ENCODE assay signal across 11 mouse cellular contexts in genomic region chr17:45601325-45601724, GRCm38 (mm10). TPM values are rescaled to one million over a fixed set of nuclear protein-coding genes. Genes with fewer than 3 reads are reported as not detected.
DNase-seq lines count a peak whose midpoint lies in the region; ATAC-seq lines count a peak whose summit lies in the region.
"Had no signal": no experiment of that assay in that cellular context is flagged by ENCODE, and none has a peak within 500 bp of the region (broad histone marks: within the 10 kb centered on the region; RNA-seq: fewer than 3 reads in every experiment).

No protein-coding gene starts in this region.

- H3K27ac ChIP-seq in heart, embryonic 13.5 days (replicated peaks), result no peak overlapping the region; the same call in 1 of the 2 replicates
- no peak overlapping the region for H3K27ac ChIP-seq in midbrain, embryonic 13.5 days
- no peak overlapping the region for H3K27ac ChIP-seq in midbrain, embryonic 16.5 days (ENCODE audit: low read length)
- H3K27ac ChIP-seq in stomach, embryonic 16.5 days (ENCODE audit: low read length), result no peak overlapping the region

- peaks cover 45% of the 10 kb centered on the region for H3K4me1 ChIP-seq in heart, embryonic 13.5 days
- H3K4me1 ChIP-seq in midbrain, embryonic 13.5 days (replicated peaks), result peaks cover 31% of the 10 kb centered on the region
- H3K4me1 ChIP-seq in midbrain, embryonic 16.5 days (ENCODE audit: control insufficient read depth, insufficient read depth, low read length), result peaks cover 5% of the 10 kb centered on the region
- peaks cover 37% of the 10 kb centered on the region for H3K4me1 ChIP-seq in stomach, embryonic 16.5 days (ENCODE audit: control insufficient read depth, insufficient read depth, low read length)

- H3K27me3 ChIP-seq in heart, embryonic 13.5 days (replicated peaks), result peaks cover 20% of the 10 kb centered on the region
- H3K27me3 ChIP-seq in midbrain, embryonic 13.5 days, result peaks cover 35% of the 10 kb centered on the region
- peaks cover 9% of the 10 kb centered on the region for H3K27me3 ChIP-seq in midbrain, embryonic 16.5 days (ENCODE audit: control insufficient read depth, insufficient read depth, low read depth, low read length)
- H3K27me3 ChIP-seq in stomach, embryonic 16.5 days (ENCODE audit: control insufficient read depth, insufficient read depth, low read length), result 0 out of 2 replicates have a peak, but pooled peaks cover 3% of the 10 kb centered on the region

- no peaks in the 10 kb centered on the region for H3K36me3 ChIP-seq in heart, embryonic 13.5 days
- no peaks in the 10 kb centered on the region for H3K36me3 ChIP-seq in midbrain, embryonic 13.5 days
- no peaks in the 10 kb centered on the region for H3K36me3 ChIP-seq in midbrain, embryonic 16.5 days (ENCODE audit: control insufficient read depth, insufficient read depth, low read length)
- H3K36me3 ChIP-seq in stomach, embryonic 16.5 days (ENCODE audit: control insufficient read depth, insufficient read depth, low read length), result no peaks in the 10 kb centered on the region

- no peak for DNase-seq in heart, postnatal 4 days
- DNase-seq in kidney, postnatal 10 days, result peak; percentile 30
- no peak for DNase-seq in layer of hippocampus, adult 9-11 months
- DNase-seq: adrenal gland, adult 8-10 months had no signal

- no peaks in the 10 kb centered on the region for H3K9me3 ChIP-seq in heart, embryonic 13.5 days
- no peaks in the 10 kb centered on the region for H3K9me3 ChIP-seq in midbrain, embryonic 13.5 days
- H3K9me3 ChIP-seq in midbrain, embryonic 16.5 days (replicated peaks; ENCODE audit: control insufficient read depth, low read length, poor library complexity, severe bottlenecking), result no peaks in the 10 kb centered on the region
- H3K9me3 ChIP-seq in stomach, embryonic 16.5 days (replicated peaks; ENCODE audit: control insufficient read depth, low read length), result no peaks in the 10 kb centered on the region

- peak overlapping the region; percentile 67 for H3K9ac ChIP-seq in heart, embryonic 13.5 days
- no peak overlapping the region; the same call in 1 of the 2 replicates for H3K9ac ChIP-seq in midbrain, embryonic 13.5 days (replicated peaks)
- H3K9ac ChIP-seq in midbrain, embryonic 16.5 days (ENCODE audit: low read depth, low read length), result no peak overlapping the region
- H3K9ac ChIP-seq in stomach, embryonic 16.5 days (ENCODE audit: low read length), result 0 out of 2 replicates have a peak overlapping the region, but pooled peaks have one; percentile 2

- H3K4me2 ChIP-seq in heart, embryonic 13.5 days, result peak overlapping the region; percentile 55
- H3K4me2 ChIP-seq in midbrain, embryonic 13.5 days (replicated peaks), result 0 out of 2 replicates have a peak overlapping the region, but pooled peaks have one; percentile 1
- no peak overlapping the region for H3K4me2 ChIP-seq in midbrain, embryonic 16.5 days (ENCODE audit: low read length)
- no peak overlapping the region for H3K4me2 ChIP-seq in stomach, embryonic 16.5 days (ENCODE audit: low read depth, low read length)

- 7% methylated on average over 22 of the region's 22 CpGs for WGBS in heart, embryonic 13.5 days
- 12% methylated on average over 22 of the region's 22 CpGs for WGBS in midbrain, embryonic 13.5 days
- 15% methylated on average over 22 of the region's 22 CpGs for WGBS in midbrain, embryonic 16.5 days
- WGBS in stomach, embryonic 16.5 days, result 26% methylated on average over 22 of the region's 22 CpGs

- H3K4me3 ChIP-seq in heart, embryonic 13.5 days, result peak overlapping the region; percentile 9; the same call in 1 of the 2 replicates
- H3K4me3 ChIP-seq in midbrain, embryonic 13.5 days (replicated peaks), result no peak overlapping the region; the same call in 1 of the 2 replicates
- no peak overlapping the region for H3K4me3 ChIP-seq in midbrain, embryonic 16.5 days (ENCODE audit: low read depth, low read length)
- no peak overlapping the region for H3K4me3 ChIP-seq in stomach, embryonic 16.5 days (replicated peaks; ENCODE audit: low read length)

- ATAC-seq in heart, embryonic 13.5 days (ENCODE audit: extremely low read depth, insufficient number of reproducible peaks, low FRiP score, low TSS enrichment), result no peak
- ATAC-seq in midbrain, embryonic 13.5 days, result no peak
- ATAC-seq in midbrain, embryonic 16.5 days, result no peak
- ATAC-seq in stomach, embryonic 16.5 days (ENCODE audit: insufficient read depth, low FRiP score), result no peak
- ATAC-seq in CD4-positive, CD25-positive, alpha-beta regulatory T cell, adult 4 months, result no peak

RNA-seq across cellular contexts. Expression of gene Mymx, which starts 0.6 kb away (rescaled TPM):
- 0.37 and 0.45 TPM in 2 replicates for polyA plus RNA-seq in heart, embryonic 13.5 days (2015; fragmentation: Nextera tagmentation; extraction: Ambion mirVana)
- not detected for total RNA-seq in heart, postnatal 4 days (2021)
- not detected in 2 replicates for polyA plus RNA-seq in midbrain, embryonic 13.5 days (2015; fragmentation: Nextera tagmentation; extraction: Ambion mirVana)
- polyA plus RNA-seq in midbrain, embryonic 16.5 days (2015; fragmentation: Nextera tagmentation; extraction: Ambion mirVana), result not detected in 2 replicates
- 0.67 and 3.5 TPM in 2 replicates for polyA plus RNA-seq in stomach, embryonic 16.5 days (2015; fragmentation: Nextera tagmentation; extraction: Ambion mirVana)
- polyA plus RNA-seq in CD4-positive, CD25-positive, alpha-beta regulatory T cell, adult 4 months (2017; shearing (Covaris generic)), result not detected
- total RNA-seq: gastrocnemius, adult 18-20 months; layer of hippocampus, postnatal 14 days had no signal

RNA-seq across cellular contexts. Expression of gene Slc29a1, which starts 1.9 kb away (rescaled TPM):
- polyA plus RNA-seq in heart, embryonic 13.5 days (2015; fragmentation: Nextera tagmentation; extraction: Ambion mirVana), result 68.8 and 83.6 TPM in 2 replicates
- 10 to 100 TPM; 77.9 to 96.2 TPM for total RNA-seq in heart, postnatal 4 days (2021)
- 29.7 and 30.4 TPM in 2 replicates for polyA plus RNA-seq in midbrain, embryonic 13.5 days (2015; fragmentation: Nextera tagmentation; extraction: Ambion mirVana)
- 37.8 and 40.7 TPM in 2 replicates for polyA plus RNA-seq in midbrain, embryonic 16.5 days (2015; fragmentation: Nextera tagmentation; extraction: Ambion mirVana)
- polyA plus RNA-seq in stomach, embryonic 16.5 days (2015; fragmentation: Nextera tagmentation; extraction: Ambion mirVana), result 85.3 and 90.0 TPM in 2 replicates
- 100 to 1,000 TPM in 1 of 2 experiments, 10 to 100 TPM in 1; 88.0 to 154 TPM for polyA plus RNA-seq in CD4-positive, CD25-positive, alpha-beta regulatory T cell, adult 4 months (2017; shearing (Covaris generic))

RNA-seq across cellular contexts. Expression of gene Hsp90ab1, which starts 28.3 kb away (rescaled TPM):
- 1,372 and 1,500 TPM in 2 replicates for polyA plus RNA-seq in heart, embryonic 13.5 days (2015; fragmentation: Nextera tagmentation; extraction: Ambion mirVana)
- total RNA-seq in heart, postnatal 4 days (2021), result 1,000 to 10,000 TPM; 1,093 to 1,133 TPM
- polyA plus RNA-seq in midbrain, embryonic 13.5 days (2015; fragmentation: Nextera tagmentation; extraction: Ambion mirVana), result 1,587 and 1,677 TPM in 2 replicates
- polyA plus RNA-seq in midbrain, embryonic 16.5 days (2015; fragmentation: Nextera tagmentation; extraction: Ambion mirVana), result 1,403 and 1,446 TPM in 2 replicates
- 1,400 and 1,468 TPM in 2 replicates for polyA plus RNA-seq in stomach, embryonic 16.5 days (2015; fragmentation: Nextera tagmentation; extraction: Ambion mirVana)
- 1,000 to 10,000 TPM; 1,172 to 1,222 TPM for polyA plus RNA-seq in CD4-positive, CD25-positive, alpha-beta regulatory T cell, adult 4 months (2017; shearing (Covaris generic))

RNA-seq across cellular contexts. Expression of gene Slc35b2, which starts 37.7 kb away (rescaled TPM):
- polyA plus RNA-seq in heart, embryonic 13.5 days (2015; fragmentation: Nextera tagmentation; extraction: Ambion mirVana), result 91.8 and 94.9 TPM in 2 replicates
- total RNA-seq in heart, postnatal 4 days (2021), result 10 to 100 TPM; 37.3 to 39.2 TPM
- 89.2 and 95.3 TPM in 2 replicates for polyA plus RNA-seq in midbrain, embryonic 13.5 days (2015; fragmentation: Nextera tagmentation; extraction: Ambion mirVana)
- 76.0 and 79.6 TPM in 2 replicates for polyA plus RNA-seq in midbrain, embryonic 16.5 days (2015; fragmentation: Nextera tagmentation; extraction: Ambion mirVana)
- 115 and 117 TPM in 2 replicates for polyA plus RNA-seq in stomach, embryonic 16.5 days (2015; fragmentation: Nextera tagmentation; extraction: Ambion mirVana)
- 10 to 100 TPM; 27.6 to 39.0 TPM for polyA plus RNA-seq in CD4-positive, CD25-positive, alpha-beta regulatory T cell, adult 4 months (2017; shearing (Covaris generic))

RNA-seq across cellular contexts. Expression of gene Nfkbie, which starts 45.8 kb away (rescaled TPM):
- 2.7 TPM in 2 replicates for polyA plus RNA-seq in heart, embryonic 13.5 days (2015; fragmentation: Nextera tagmentation; extraction: Ambion mirVana)
- total RNA-seq in heart, postnatal 4 days (2021), result 1 to 10 TPM; 1.5 to 1.9 TPM
- polyA plus RNA-seq in midbrain, embryonic 13.5 days (2015; fragmentation: Nextera tagmentation; extraction: Ambion mirVana), result 5.2 and 7.1 TPM in 2 replicates
- polyA plus RNA-seq in midbrain, embryonic 16.5 days (2015; fragmentation: Nextera tagmentation; extraction: Ambion mirVana), result 3.6 and 3.7 TPM in 2 replicates
- polyA plus RNA-seq in stomach, embryonic 16.5 days (2015; fragmentation: Nextera tagmentation; extraction: Ambion mirVana), result 4.2 and 4.4 TPM in 2 replicates
- 10 to 100 TPM; 33.1 to 48.1 TPM for polyA plus RNA-seq in CD4-positive, CD25-positive, alpha-beta regulatory T cell, adult 4 months (2017; shearing (Covaris generic))

Comparison
In these comparisons a context has a peak if more than half of its experiments do, and no peak if none do; other contexts are left out.
1. H3K4me2 ChIP-seq: peak in heart, embryonic 13.5 days (single experiment) and midbrain, embryonic 13.5 days (single experiment); none in midbrain, embryonic 16.5 days (single experiment) and stomach, embryonic 16.5 days (single experiment).
2. H3K9ac ChIP-seq: peak in heart, embryonic 13.5 days (single experiment) and stomach, embryonic 16.5 days (single experiment); none in midbrain, embryonic 13.5 days (single experiment) and midbrain, embryonic 16.5 days (single experiment).